Mouse (Mus musculus): ENCODE data around the gene Adamts10. TPM values are rescaled to one million over a fixed set of nuclear protein-coding genes. Genes with fewer than 3 reads are reported as not detected.
A peak's percentile ranks its signal among the peaks of the same experiment; 100 is the strongest.

Gene Adamts10
- polyA plus RNA-seq, 1 experiment from 2014 or later, result 61.5 TPM

DNA sequence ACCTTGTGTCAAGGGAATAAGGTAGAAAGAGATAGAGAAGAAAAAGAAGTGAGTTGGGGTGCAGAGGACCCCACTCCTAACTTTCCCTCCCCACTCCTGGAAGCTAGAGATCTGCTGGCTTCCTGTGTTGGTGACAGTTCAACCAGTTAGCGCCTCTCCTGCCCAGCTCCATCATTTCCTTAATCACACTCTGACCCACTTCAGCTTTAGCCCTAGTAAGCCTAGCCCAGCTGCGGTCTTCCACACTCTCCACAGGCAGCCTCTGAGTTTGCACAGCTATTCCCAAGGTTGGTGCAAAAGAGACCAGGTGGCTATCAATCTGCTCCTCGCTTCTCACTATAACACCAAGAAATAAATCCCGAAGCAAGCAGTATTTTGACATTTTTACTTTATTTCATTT, 15.9 kb downstream of the Adamts10 start:
- Histone ChIP-seq H3K27ac (ENCODE audit: low read length) (no peak overlapping the region), H3K36me3 (ENCODE audit: control insufficient read depth, insufficient read depth, low read length) (0 out of 2 replicates have a peak, but pooled peaks cover 2% of the 10 kb centered on the region), H3K9ac (ENCODE audit: low read length) (no peak overlapping the region), H3K4me3 (replicated peaks; ENCODE audit: low read length) (no peak overlapping the region), H3K9me3 (replicated peaks; ENCODE audit: control insufficient read depth, low read length) (no peaks in the 10 kb centered on the region), H3K4me1 (ENCODE audit: control insufficient read depth, insufficient read depth, low read length) (no peaks in the 10 kb centered on the region), H3K27me3 (ENCODE audit: control insufficient read depth, insufficient read depth, low read length) (no peaks in the 10 kb centered on the region), H3K4me2 (ENCODE audit: low read depth, low read length) (no peak overlapping the region)
- WGBS, result 93% methylated on average over 4 of the region's 4 CpGs
- no peak for ATAC-seq (ENCODE audit: insufficient read depth, low FRiP score)

- H3K9ac ChIP-seq (ENCODE audit: low read length), result no peak overlapping the region
- no peaks in the 10 kb centered on the region for H3K9me3 ChIP-seq (replicated peaks; ENCODE audit: control insufficient read depth, low read length)
- no peak overlapping the region for H3K4me2 ChIP-seq (ENCODE audit: low read depth, low read length)
- no peaks in the 10 kb centered on the region for H3K4me1 ChIP-seq (ENCODE audit: control insufficient read depth, insufficient read depth, low read length)
- ATAC-seq (ENCODE audit: insufficient read depth, low FRiP score), result no peak
- H3K36me3 ChIP-seq (ENCODE audit: control insufficient read depth, insufficient read depth, low read length), result no peaks in the 10 kb centered on the region
- H3K27ac ChIP-seq (ENCODE audit: low read length), result no peak overlapping the region
- no peaks in the 10 kb centered on the region for H3K27me3 ChIP-seq (ENCODE audit: control insufficient read depth, insufficient read depth, low read length)
- WGBS, result 93% methylated on average over 6 of the region's 6 CpGs
- no peak overlapping the region for H3K4me3 ChIP-seq (replicated peaks; ENCODE audit: low read length)
Observed at GRCm38 (mm10) chr17:33549212-33549611, 25.2 kb downstream of the Adamts10 start.

DNA sequence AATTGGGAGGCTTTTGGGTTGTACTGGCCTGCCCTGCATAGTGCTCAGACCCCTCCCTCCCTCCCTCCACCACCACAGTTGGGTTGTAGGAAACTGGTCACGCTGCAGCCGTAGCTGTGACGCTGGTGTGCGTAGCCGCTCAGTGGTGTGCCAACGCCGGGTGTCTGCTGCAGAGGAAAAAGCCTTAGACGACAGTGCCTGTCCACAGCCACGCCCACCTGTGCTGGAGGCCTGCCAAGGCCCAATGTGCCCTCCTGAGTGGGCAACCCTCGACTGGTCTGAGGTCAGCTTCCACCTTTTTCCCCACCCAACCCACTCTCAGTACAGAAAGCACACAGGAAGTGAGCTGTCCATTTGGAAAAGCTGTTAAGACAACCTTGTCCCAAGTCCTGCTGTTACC, 26.4 kb downstream of the Adamts10 start:
- Histone ChIP-seq H3K9me3 (replicated peaks; ENCODE audit: control insufficient read depth, low read length) (no peaks in the 10 kb centered on the region), H3K9ac (ENCODE audit: low read length) (no peak overlapping the region), H3K4me1 (ENCODE audit: control insufficient read depth, insufficient read depth, low read length) (no peaks in the 10 kb centered on the region), H3K27ac (ENCODE audit: low read length) (no peak overlapping the region), H3K4me2 (ENCODE audit: low read depth, low read length) (no peak overlapping the region), H3K27me3 (ENCODE audit: control insufficient read depth, insufficient read depth, low read length) (no peaks in the 10 kb centered on the region), H3K4me3 (replicated peaks; ENCODE audit: low read length) (no peak overlapping the region), H3K36me3 (ENCODE audit: control insufficient read depth, insufficient read depth, low read length) (no peaks in the 10 kb centered on the region)
- no peak for ATAC-seq (ENCODE audit: insufficient read depth, low FRiP score)
- 80% methylated on average over 10 of the region's 10 CpGs for WGBS

- H3K27me3 ChIP-seq (ENCODE audit: control insufficient read depth, insufficient read depth, low read length), result no peaks in the 10 kb centered on the region
- H3K4me1 ChIP-seq (ENCODE audit: control insufficient read depth, insufficient read depth, low read length), result no peaks in the 10 kb centered on the region
- H3K4me2 ChIP-seq (ENCODE audit: low read depth, low read length), result no peak overlapping the region
- no peaks in the 10 kb centered on the region for H3K36me3 ChIP-seq (ENCODE audit: control insufficient read depth, insufficient read depth, low read length)
- H3K27ac ChIP-seq (ENCODE audit: low read length), result no peak overlapping the region
- no peak overlapping the region for H3K9ac ChIP-seq (ENCODE audit: low read length)
- H3K4me3 ChIP-seq (replicated peaks; ENCODE audit: low read length), result no peak overlapping the region
- ATAC-seq (ENCODE audit: insufficient read depth, low FRiP score), result no peak
- H3K9me3 ChIP-seq (replicated peaks; ENCODE audit: control insufficient read depth, low read length), result no peaks in the 10 kb centered on the region
- 84% methylated on average over 4 of the region's 4 CpGs for WGBS
Observed at GRCm38 (mm10) chr17:33552113-33552512, 28.1 kb downstream of the Adamts10 start.

DNA sequence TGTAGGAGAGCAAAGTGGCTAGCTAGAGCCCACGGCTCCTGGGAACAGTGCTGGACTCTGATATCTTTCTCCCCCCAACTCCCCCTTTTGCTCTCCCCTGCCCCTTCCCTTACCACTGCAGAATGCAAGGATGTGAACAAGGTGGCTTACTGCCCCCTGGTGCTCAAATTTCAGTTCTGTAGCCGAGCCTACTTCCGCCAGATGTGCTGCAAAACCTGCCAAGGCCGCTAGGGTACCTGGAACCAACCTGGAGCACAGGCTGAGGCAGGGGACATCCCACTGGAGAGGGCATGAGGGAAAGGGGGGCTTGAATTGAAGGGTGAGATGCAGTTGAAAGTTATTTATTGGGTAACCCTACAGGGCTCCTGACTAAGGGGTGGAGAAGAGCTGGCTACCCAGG, 29.0 kb downstream of the Adamts10 start:
- H3K4me3 ChIP-seq (replicated peaks; ENCODE audit: low read length), result no peak overlapping the region
- no peaks in the 10 kb centered on the region for H3K9me3 ChIP-seq (replicated peaks; ENCODE audit: control insufficient read depth, low read length)
- H3K27me3 ChIP-seq (ENCODE audit: control insufficient read depth, insufficient read depth, low read length), result no peaks in the 10 kb centered on the region
- H3K27ac ChIP-seq (ENCODE audit: low read length), result no peak overlapping the region
- no peak overlapping the region for H3K4me2 ChIP-seq (ENCODE audit: low read depth, low read length)
- H3K4me1 ChIP-seq (ENCODE audit: control insufficient read depth, insufficient read depth, low read length), result no peaks in the 10 kb centered on the region
- H3K9ac ChIP-seq (ENCODE audit: low read length), result no peak overlapping the region
- no peaks in the 10 kb centered on the region for H3K36me3 ChIP-seq (ENCODE audit: control insufficient read depth, insufficient read depth, low read length)
- no peak for ATAC-seq (ENCODE audit: insufficient read depth, low FRiP score)
- 46% methylated on average over 4 of the region's 4 CpGs for WGBS

- H3K4me3 ChIP-seq (replicated peaks; ENCODE audit: low read length), result no peak overlapping the region
- no peak overlapping the region for H3K4me2 ChIP-seq (ENCODE audit: low read depth, low read length)
- H3K9me3 ChIP-seq (replicated peaks; ENCODE audit: control insufficient read depth, low read length), result no peaks in the 10 kb centered on the region
- no peak overlapping the region for H3K27ac ChIP-seq (ENCODE audit: low read length)
- no peak for ATAC-seq (ENCODE audit: insufficient read depth, low FRiP score)
- 85% methylated on average over 1 of the region's 1 CpGs for WGBS
- H3K27me3 ChIP-seq (ENCODE audit: control insufficient read depth, insufficient read depth, low read length), result no peaks in the 10 kb centered on the region
- no peaks in the 10 kb centered on the region for H3K36me3 ChIP-seq (ENCODE audit: control insufficient read depth, insufficient read depth, low read length)
- no peak overlapping the region for H3K9ac ChIP-seq (ENCODE audit: low read length)
- H3K4me1 ChIP-seq (ENCODE audit: control insufficient read depth, insufficient read depth, low read length), result no peaks in the 10 kb centered on the region
Observed at GRCm38 (mm10) chr17:33554536-33554935, 30.5 kb downstream of the Adamts10 start.

DNA sequence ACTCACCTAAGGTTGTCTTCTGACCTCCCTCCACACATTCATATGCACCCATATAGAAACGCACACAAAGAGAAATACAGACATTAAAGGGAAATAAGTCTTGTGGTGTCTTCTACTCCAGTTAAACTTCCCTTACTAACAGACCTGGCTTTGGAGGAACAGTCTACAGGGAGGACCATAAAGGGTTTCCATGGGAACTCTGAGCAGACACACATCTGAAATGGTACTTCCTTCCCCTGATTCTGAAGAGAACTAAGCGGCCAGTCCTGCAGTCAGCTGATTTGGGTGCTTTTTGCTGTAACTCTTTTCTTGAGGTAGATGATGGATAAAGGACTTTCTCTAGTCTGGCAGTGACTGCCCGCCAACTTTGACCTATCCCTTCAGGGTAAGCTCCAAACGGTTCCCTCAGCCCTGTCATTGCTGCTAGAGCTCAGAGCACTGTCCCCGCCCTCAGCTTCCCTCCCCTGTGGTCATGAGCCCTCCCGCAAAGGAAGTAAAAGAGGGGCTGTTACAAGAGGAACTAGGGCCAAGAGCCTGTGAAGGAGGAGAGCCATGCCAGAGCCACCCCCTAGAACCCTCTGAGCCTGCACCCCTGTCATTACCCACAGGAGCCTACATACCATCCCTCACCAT, 31.3 kb downstream of the Adamts10 start, which contains the start of gene Myo1f:
Gene Myo1f, plus strand, starts transcription at position 485 of the 633 bp plus-strand sequence.
- Histone ChIP-seq H3K27ac (ENCODE audit: low read length) (no peak within 1 kb of the TSS), H3K4me2 (ENCODE audit: low read depth, low read length) (no peak within 1 kb of the TSS), H3K27me3 (ENCODE audit: control insufficient read depth, insufficient read depth, low read length) (no peaks in the 10 kb centered on the region), H3K9ac (ENCODE audit: low read length) (no peak within 1 kb of the TSS), H3K4me3 (replicated peaks; ENCODE audit: low read length) (no peak within 1 kb of the TSS), H3K4me1 (ENCODE audit: control insufficient read depth, insufficient read depth, low read length) (no peaks in the 10 kb centered on the region), H3K9me3 (replicated peaks; ENCODE audit: control insufficient read depth, low read length) (no peaks in the 10 kb centered on the region), H3K36me3 (ENCODE audit: control insufficient read depth, insufficient read depth, low read length) (no peaks in the 10 kb centered on the region)
- ATAC-seq (ENCODE audit: insufficient read depth, low FRiP score), result peak; percentile 33; the same call in 1 of the 2 replicates
- WGBS, result 39% methylated on average over 6 of the region's 6 CpGs

DNA sequence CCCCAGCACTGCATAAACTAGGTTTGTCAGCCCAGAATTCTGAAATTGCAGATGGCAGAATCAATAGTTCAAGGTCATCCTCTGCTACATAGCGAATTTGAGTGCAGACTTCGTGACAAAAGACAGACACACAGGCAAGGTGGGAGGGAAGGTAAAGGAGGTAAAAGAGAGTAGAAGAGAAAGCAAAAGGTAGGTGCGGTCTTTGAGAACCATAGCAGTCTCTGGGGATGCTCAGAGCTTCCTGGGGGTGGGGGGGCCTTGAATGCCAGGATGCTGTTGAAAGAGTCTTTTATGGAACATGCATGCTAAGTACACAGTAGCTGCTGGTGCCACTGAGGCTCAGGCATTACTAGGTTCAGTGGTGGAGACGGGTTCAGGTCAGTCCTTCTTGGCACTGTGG, 33.9 kb downstream of the Adamts10 start:
- 75% methylated on average over 4 of the region's 4 CpGs for WGBS
- no peak overlapping the region for H3K9ac ChIP-seq (ENCODE audit: low read length)
- no peak overlapping the region for H3K4me3 ChIP-seq (replicated peaks; ENCODE audit: low read length)
- no peak overlapping the region for H3K4me2 ChIP-seq (ENCODE audit: low read depth, low read length)
- ATAC-seq (ENCODE audit: insufficient read depth, low FRiP score), result no peak
- no peaks in the 10 kb centered on the region for H3K4me1 ChIP-seq (ENCODE audit: control insufficient read depth, insufficient read depth, low read length)
- no peaks in the 10 kb centered on the region for H3K27me3 ChIP-seq (ENCODE audit: control insufficient read depth, insufficient read depth, low read length)
- H3K36me3 ChIP-seq (ENCODE audit: control insufficient read depth, insufficient read depth, low read length), result no peaks in the 10 kb centered on the region
- H3K27ac ChIP-seq (ENCODE audit: low read length), result no peak overlapping the region
- H3K9me3 ChIP-seq (replicated peaks; ENCODE audit: control insufficient read depth, low read length), result no peaks in the 10 kb centered on the region

DNA sequence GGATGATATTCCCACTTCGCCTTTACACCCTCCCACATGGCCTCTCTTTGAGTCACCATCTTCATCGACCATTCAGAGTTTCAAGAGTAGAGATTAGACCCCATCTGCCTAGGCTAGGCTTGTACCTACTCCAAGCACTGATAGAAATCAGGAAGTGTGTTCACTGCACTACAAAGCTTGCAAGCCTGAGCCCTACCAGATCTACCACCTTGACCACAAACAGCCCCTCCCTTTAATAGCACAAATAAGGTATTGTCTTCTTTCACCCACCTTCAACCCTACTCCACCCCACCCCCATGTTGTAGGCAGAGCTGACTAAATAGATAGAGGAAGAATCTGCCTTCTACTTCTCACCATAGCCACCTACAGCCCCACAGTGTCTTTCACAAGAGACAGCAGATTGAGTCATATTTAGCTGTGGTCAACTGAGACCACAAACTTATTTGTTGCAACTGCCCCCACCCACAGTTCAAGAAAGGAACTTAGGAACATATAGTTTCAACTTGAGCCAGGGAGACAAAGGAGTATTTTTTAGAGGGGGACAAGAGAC, 39.6 kb downstream of the Adamts10 start:
- Histone ChIP-seq H3K4me1 (ENCODE audit: control insufficient read depth, insufficient read depth, low read length) (no peaks in the 10 kb centered on the region), H3K9me3 (replicated peaks; ENCODE audit: control insufficient read depth, low read length) (no peaks in the 10 kb centered on the region), H3K9ac (ENCODE audit: low read length) (no peak overlapping the region), H3K27me3 (ENCODE audit: control insufficient read depth, insufficient read depth, low read length) (no peaks in the 10 kb centered on the region), H3K4me3 (replicated peaks; ENCODE audit: low read length) (no peak overlapping the region), H3K27ac (ENCODE audit: low read length) (no peak overlapping the region), H3K36me3 (ENCODE audit: control insufficient read depth, insufficient read depth, low read length) (no peaks in the 10 kb centered on the region), H3K4me2 (ENCODE audit: low read depth, low read length) (no peak overlapping the region)
- ATAC-seq (ENCODE audit: insufficient read depth, low FRiP score), result no peak
- whole genome bisulfite sequencing, result 75% methylated on average over 2 of the region's 2 CpGs

Data from stomach, embryonic 16.5 days (tissue).